Mouse (Mus musculus): ENCODE data around the gene Gamt. TPM values are rescaled to one million over a fixed set of nuclear protein-coding genes. Genes with fewer than 3 reads are reported as not detected.
A peak's percentile ranks its signal among the peaks of the same experiment; 100 is the strongest.

The Gamt gene
- polyA plus RNA-seq, 1 experiment from 2014 or later = 61.2 TPM

DNA sequence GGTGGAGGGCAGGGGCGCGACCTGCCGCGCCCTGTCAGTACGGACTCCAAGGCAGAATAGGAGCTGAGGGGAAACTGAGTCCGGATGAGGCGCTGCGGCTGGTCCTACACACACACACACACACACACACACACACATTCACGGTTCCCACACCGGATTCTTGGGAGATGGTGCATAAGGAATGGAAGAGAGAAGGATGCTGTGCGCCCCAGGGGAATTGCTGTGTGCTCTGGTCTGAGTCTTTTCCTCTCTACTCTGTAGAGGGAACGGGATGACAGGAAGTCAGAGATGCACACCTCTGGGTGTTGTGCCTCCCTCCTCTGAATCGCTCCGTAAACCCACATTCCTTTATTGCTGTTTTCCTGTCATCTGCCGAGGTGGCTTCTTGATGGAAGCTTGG is 38.5 kb upstream of the Gamt start:
- Histone ChIP-seq H3K4me2 (ENCODE audit: low read length) (0 out of 2 replicates have a peak overlapping the region, but pooled peaks have one; percentile 8), H3K27me3 (replicated peaks; ENCODE audit: control insufficient read depth, insufficient read depth, low read length) (peaks cover 60% of the 10 kb centered on the region), H3K9me3 (ENCODE audit: control insufficient read depth, low read length) (no peaks in the 10 kb centered on the region), H3K27ac (ENCODE audit: low read depth) (no peak overlapping the region), H3K4me1 (replicated peaks; ENCODE audit: control insufficient read depth, insufficient read depth, low read length) (peaks cover 5% of the 10 kb centered on the region), H3K9ac (ENCODE audit: low read length) (0 out of 2 replicates have a peak overlapping the region, but pooled peaks have one; percentile 7), H3K4me3 (ENCODE audit: low read depth, low read length) (peak overlapping the region; percentile 15), H3K36me3 (ENCODE audit: control insufficient read depth, insufficient read depth, low read length) (peaks cover 9% of the 10 kb centered on the region)
- DNase-seq (ENCODE audit: low spot score) = no peak
- no peak for ATAC-seq (replicated peaks; ENCODE audit: low FRiP score, low TSS enrichment, low read depth)
- 5% methylated on average over 15 of the region's 15 CpGs for WGBS

DNA sequence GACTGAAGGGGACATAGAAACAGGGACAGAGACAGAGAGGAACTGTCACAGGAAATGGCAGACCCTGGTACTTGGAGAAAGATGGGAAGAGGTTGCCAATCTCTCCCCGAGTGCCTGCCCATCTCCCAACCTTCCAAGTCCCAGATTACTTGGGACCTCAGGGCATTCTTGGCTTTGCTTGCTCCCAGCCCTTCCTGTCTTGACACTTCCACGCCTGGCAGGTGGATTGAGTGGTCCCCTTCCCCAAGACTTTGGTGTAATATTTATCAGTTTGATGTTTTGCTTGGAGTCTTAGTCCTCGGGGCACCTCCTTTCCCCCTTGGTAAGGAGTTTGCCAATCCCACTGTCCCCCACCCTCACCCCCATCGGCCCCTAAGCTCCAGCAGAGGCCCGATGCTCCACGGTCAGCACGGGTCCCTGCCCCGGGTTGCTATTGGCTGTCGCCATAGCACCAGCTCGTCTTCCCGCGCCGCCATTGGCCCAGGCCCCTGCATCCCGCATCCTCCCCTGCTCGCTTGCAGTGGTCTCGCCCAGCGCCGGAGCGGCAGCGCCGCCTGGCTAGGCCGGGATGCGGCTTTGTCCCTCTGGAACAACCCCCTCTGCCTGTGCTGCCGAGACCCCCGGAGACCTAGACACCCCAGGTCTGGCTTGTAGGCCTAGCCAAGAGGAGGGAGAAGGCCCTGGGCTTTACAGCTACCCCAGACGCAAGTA is 37.9 kb upstream of the Gamt start:
- 0 out of 2 replicates have a peak overlapping the region, but pooled peaks have one; percentile 8 for H3K4me2 ChIP-seq (ENCODE audit: low read length)
- H3K4me3 ChIP-seq (ENCODE audit: low read depth, low read length) = peak overlapping the region; percentile 15
- 4% methylated on average over 26 of the region's 26 CpGs for WGBS
- peaks cover 56% of the 10 kb centered on the region for H3K27me3 ChIP-seq (replicated peaks; ENCODE audit: control insufficient read depth, insufficient read depth, low read length)
- H3K36me3 ChIP-seq (ENCODE audit: control insufficient read depth, insufficient read depth, low read length) = peaks cover 15% of the 10 kb centered on the region
- no peaks in the 10 kb centered on the region for H3K9me3 ChIP-seq (ENCODE audit: control insufficient read depth, low read length)
- peaks cover 9% of the 10 kb centered on the region for H3K4me1 ChIP-seq (replicated peaks; ENCODE audit: control insufficient read depth, insufficient read depth, low read length)
- H3K9ac ChIP-seq (ENCODE audit: low read length) = 0 out of 2 replicates have a peak overlapping the region, but pooled peaks have one; percentile 7
- ATAC-seq (replicated peaks; ENCODE audit: low FRiP score, low TSS enrichment, low read depth) (peak; percentile 19; the same call in 1 of the 2 replicates), DNase-seq (ENCODE audit: low spot score) (no peak)
- no peak overlapping the region for H3K27ac ChIP-seq (ENCODE audit: low read depth)

GRCm38 (mm10) chr10:80297526-80298133 is 36.8 kb upstream of the Gamt start:
- WGBS = 71% methylated on average over 8 of the region's 8 CpGs
- H3K27ac ChIP-seq (ENCODE audit: low read depth) = no peak overlapping the region
- peaks cover 21% of the 10 kb centered on the region for H3K36me3 ChIP-seq (ENCODE audit: control insufficient read depth, insufficient read depth, low read length)
- DNase-seq (ENCODE audit: low spot score) (no peak), ATAC-seq (replicated peaks; ENCODE audit: low FRiP score, low TSS enrichment, low read depth) (no peak)
- no peak overlapping the region for H3K4me2 ChIP-seq (ENCODE audit: low read length)
- peaks cover 16% of the 10 kb centered on the region for H3K4me1 ChIP-seq (replicated peaks; ENCODE audit: control insufficient read depth, insufficient read depth, low read length)
- no peaks in the 10 kb centered on the region for H3K9me3 ChIP-seq (ENCODE audit: control insufficient read depth, low read length)
- no peak overlapping the region for H3K4me3 ChIP-seq (ENCODE audit: low read depth, low read length)
- H3K9ac ChIP-seq (ENCODE audit: low read length) = no peak overlapping the region
- H3K27me3 ChIP-seq (replicated peaks; ENCODE audit: control insufficient read depth, insufficient read depth, low read length) = peaks cover 51% of the 10 kb centered on the region

DNA sequence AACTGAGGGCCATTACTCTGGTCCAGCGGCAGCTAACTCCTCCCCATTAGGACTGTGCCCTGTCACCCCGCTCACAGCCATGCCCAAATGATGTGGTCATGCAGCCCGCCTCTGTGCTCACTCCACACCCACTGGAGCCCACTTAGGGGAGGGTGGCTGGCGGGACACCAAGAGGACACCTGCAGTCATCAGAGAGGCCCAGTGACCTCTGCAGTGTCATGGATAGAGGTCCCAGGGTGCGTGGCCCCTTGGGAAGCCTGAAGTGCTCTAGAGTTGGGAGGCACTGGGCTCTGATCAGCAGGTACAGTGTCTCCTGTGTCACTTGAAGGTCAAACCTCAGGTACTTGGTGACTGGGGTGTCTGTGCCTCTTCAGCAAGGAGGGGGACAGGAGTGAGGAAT is 36.0 kb upstream of the Gamt start:
- H3K4me2 ChIP-seq (ENCODE audit: low read length) = no peak overlapping the region; the same call in 1 of the 2 replicates
- H3K36me3 ChIP-seq (ENCODE audit: control insufficient read depth, insufficient read depth, low read length) = peaks cover 21% of the 10 kb centered on the region
- DNase-seq (ENCODE audit: low spot score) = no peak
- no peak overlapping the region for H3K9ac ChIP-seq (ENCODE audit: low read length)
- WGBS = 87% methylated on average over 5 of the region's 5 CpGs
- no peak overlapping the region for H3K27ac ChIP-seq (ENCODE audit: low read depth)
- H3K9me3 ChIP-seq (ENCODE audit: control insufficient read depth, low read length) = no peaks in the 10 kb centered on the region
- peaks cover 48% of the 10 kb centered on the region for H3K27me3 ChIP-seq (replicated peaks; ENCODE audit: control insufficient read depth, insufficient read depth, low read length)
- peaks cover 17% of the 10 kb centered on the region for H3K4me1 ChIP-seq (replicated peaks; ENCODE audit: control insufficient read depth, insufficient read depth, low read length)
- H3K4me3 ChIP-seq (ENCODE audit: low read depth, low read length) = no peak overlapping the region
- no peak for ATAC-seq (replicated peaks; ENCODE audit: low FRiP score, low TSS enrichment, low read depth)

GRCm38 (mm10) chr10:80295618-80296425 is 35.0 kb upstream of the Gamt start, which contains the start of gene Apc2:
Gene Apc2, plus strand, starts transcription at chr10:80295977.
- Histone ChIP-seq H3K9me3 (ENCODE audit: control insufficient read depth, low read length) (no peaks in the 10 kb centered on the region), H3K27ac (ENCODE audit: low read depth) (peak within 1 kb of the TSS; percentile 34; the same call in 1 of the 2 replicates), H3K27me3 (replicated peaks; ENCODE audit: control insufficient read depth, insufficient read depth, low read length) (peaks cover 39% of the 10 kb centered on the region), H3K4me3 (ENCODE audit: low read depth, low read length) (peak within 1 kb of the TSS; percentile 34), H3K36me3 (ENCODE audit: control insufficient read depth, insufficient read depth, low read length) (peaks cover 21% of the 10 kb centered on the region), H3K4me2 (ENCODE audit: low read length) (peak within 1 kb of the TSS; percentile 52), H3K9ac (ENCODE audit: low read length) (peak within 1 kb of the TSS; percentile 33; the same call in 1 of the 2 replicates), H3K4me1 (replicated peaks; ENCODE audit: control insufficient read depth, insufficient read depth, low read length) (peaks cover 18% of the 10 kb centered on the region)
- DNase-seq (ENCODE audit: low spot score) (peak; percentile 85), ATAC-seq (replicated peaks; ENCODE audit: low FRiP score, low TSS enrichment, low read depth) (peak; percentile 52)
- WGBS = 2% methylated on average over 26 of the region's 26 CpGs

DNA sequence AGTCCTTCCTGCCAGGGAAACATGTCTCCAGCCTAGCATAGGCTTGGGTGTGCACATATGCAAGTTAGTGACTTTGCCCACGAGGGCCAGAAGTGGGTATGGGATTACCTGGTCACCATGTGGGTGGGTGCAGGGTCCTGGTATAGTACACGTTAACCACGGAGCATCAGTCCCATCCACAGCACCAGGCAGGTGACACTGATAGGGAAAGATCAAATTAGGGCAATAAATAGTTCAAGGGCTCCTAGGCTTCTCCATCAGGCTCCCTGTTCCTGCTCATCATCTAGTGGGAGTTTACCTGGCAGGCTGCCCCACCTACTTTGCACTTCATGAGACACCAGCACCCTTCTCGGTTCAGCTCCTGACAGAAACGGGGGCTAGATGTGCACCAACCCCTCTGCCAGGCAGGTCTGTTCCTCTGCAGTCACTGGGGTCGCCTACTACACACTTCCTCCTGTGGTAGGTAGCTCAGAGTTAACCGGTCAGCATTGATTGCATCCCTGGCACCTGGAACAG is 34.0 kb upstream of the Gamt start:
- WGBS = 39% methylated on average over 7 of the region's 7 CpGs
- Histone ChIP-seq H3K4me2 (ENCODE audit: low read length) (no peak overlapping the region), H3K4me1 (replicated peaks; ENCODE audit: control insufficient read depth, insufficient read depth, low read length) (peaks cover 18% of the 10 kb centered on the region), H3K9ac (ENCODE audit: low read length) (no peak overlapping the region), H3K27ac (ENCODE audit: low read depth) (no peak overlapping the region), H3K27me3 (replicated peaks; ENCODE audit: control insufficient read depth, insufficient read depth, low read length) (peaks cover 29% of the 10 kb centered on the region), H3K4me3 (ENCODE audit: low read depth, low read length) (no peak overlapping the region), H3K36me3 (ENCODE audit: control insufficient read depth, insufficient read depth, low read length) (peaks cover 21% of the 10 kb centered on the region), H3K9me3 (ENCODE audit: control insufficient read depth, low read length) (no peaks in the 10 kb centered on the region)
- no peak for DNase-seq (ENCODE audit: low spot score)
- no peak for ATAC-seq (replicated peaks; ENCODE audit: low FRiP score, low TSS enrichment, low read depth)

GRCm38 (mm10) chr10:80294311-80294710 is 33.5 kb upstream of the Gamt start:
- H3K4me3 ChIP-seq (ENCODE audit: low read depth, low read length) = no peak overlapping the region
- peaks cover 22% of the 10 kb centered on the region for H3K36me3 ChIP-seq (ENCODE audit: control insufficient read depth, insufficient read depth, low read length)
- H3K4me1 ChIP-seq (replicated peaks; ENCODE audit: control insufficient read depth, insufficient read depth, low read length) = peaks cover 18% of the 10 kb centered on the region
- no peak overlapping the region for H3K4me2 ChIP-seq (ENCODE audit: low read length)
- no peak for ATAC-seq (replicated peaks; ENCODE audit: low FRiP score, low TSS enrichment, low read depth)
- no peak for DNase-seq (ENCODE audit: low spot score)
- 61% methylated on average over 4 of the region's 4 CpGs for WGBS
- no peak overlapping the region for H3K9ac ChIP-seq (ENCODE audit: low read length)
- H3K27ac ChIP-seq (ENCODE audit: low read depth) = no peak overlapping the region
- H3K27me3 ChIP-seq (replicated peaks; ENCODE audit: control insufficient read depth, insufficient read depth, low read length) = peaks cover 24% of the 10 kb centered on the region
- H3K9me3 ChIP-seq (ENCODE audit: control insufficient read depth, low read length) = no peaks in the 10 kb centered on the region

DNA sequence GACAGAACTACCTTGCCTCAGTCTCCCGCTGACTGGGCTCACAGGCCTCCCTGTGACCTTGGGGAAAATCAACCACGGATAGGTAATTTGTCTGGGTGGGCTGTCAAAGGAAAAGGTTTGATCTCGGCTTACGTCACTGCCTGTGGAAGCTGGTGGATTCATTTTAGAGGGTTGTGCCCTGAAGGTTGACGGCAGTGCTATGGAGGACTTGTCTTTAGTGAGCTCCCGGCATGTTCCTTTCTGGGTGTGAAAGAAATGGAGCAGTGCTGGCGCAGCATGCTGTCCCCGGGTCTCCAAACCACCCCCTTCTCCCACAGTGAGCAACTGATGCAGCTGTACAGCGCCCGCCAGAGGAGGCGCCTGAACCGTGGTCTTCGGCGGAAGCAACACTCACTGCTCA is 32.5 kb upstream of the Gamt start:
- Histone ChIP-seq H3K9ac (ENCODE audit: low read length) (peak overlapping the region; percentile 99), H3K27ac (ENCODE audit: low read depth) (peak overlapping the region; percentile 91), H3K9me3 (ENCODE audit: control insufficient read depth, low read length) (no peaks in the 10 kb centered on the region), H3K4me2 (ENCODE audit: low read length) (peak overlapping the region; percentile 92), H3K27me3 (replicated peaks; ENCODE audit: control insufficient read depth, insufficient read depth, low read length) (peaks cover 14% of the 10 kb centered on the region), H3K36me3 (ENCODE audit: control insufficient read depth, insufficient read depth, low read length) (peaks cover 32% of the 10 kb centered on the region), H3K4me3 (ENCODE audit: low read depth, low read length) (peak overlapping the region; percentile 96), H3K4me1 (replicated peaks; ENCODE audit: control insufficient read depth, insufficient read depth, low read length) (peaks cover 18% of the 10 kb centered on the region)
- DNase-seq (ENCODE audit: low spot score) = no peak
- WGBS = 29% methylated on average over 14 of the region's 14 CpGs
- ATAC-seq (replicated peaks; ENCODE audit: low FRiP score, low TSS enrichment, low read depth) = no peak
